Mouse (Mus musculus): Measurements from ENCODE around the gene Ssr1. TPM values are rescaled to one million over a fixed set of nuclear protein-coding genes. Genes with fewer than 3 reads are reported as not detected.

The Ssr1 gene
- polyA plus RNA-seq, 1 experiment from 2014 or later = 143 TPM

DNA sequence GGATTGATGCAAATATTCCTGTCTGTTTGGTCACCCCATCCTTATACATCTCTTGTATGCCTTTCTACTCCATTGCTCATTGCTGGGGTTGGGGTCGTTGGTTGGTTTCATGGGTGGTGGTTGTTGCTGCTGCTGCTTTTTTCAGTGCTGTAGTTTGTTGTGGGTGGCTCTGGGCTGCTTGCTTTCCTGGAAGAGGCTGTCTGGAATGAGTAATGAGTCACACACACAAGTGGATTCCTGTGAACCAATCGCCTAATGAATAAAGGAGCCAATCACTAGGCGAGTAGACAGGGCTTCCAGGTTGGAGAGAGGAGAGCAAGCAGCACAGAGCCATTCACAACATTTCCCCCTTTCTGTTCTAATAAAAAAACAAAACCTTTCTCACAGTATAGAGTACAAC lies 57.7 kb downstream of the Ssr1 start:
- peaks cover 43% of the 10 kb centered on the region for H3K36me3 ChIP-seq (ENCODE audit: control insufficient read depth, insufficient read depth, low read length)
- no peaks in the 10 kb centered on the region for H3K9me3 ChIP-seq (ENCODE audit: control insufficient read depth, low read length)
- ATAC-seq (replicated peaks; ENCODE audit: low FRiP score) = no peak
- no peak overlapping the region for H3K4me2 ChIP-seq
- peaks cover 2% of the 10 kb centered on the region; the same call in 1 of the 2 replicates for H3K4me1 ChIP-seq (replicated peaks; ENCODE audit: control insufficient read depth, insufficient read depth, low read length)
- DNase-seq (ENCODE audit: low spot score) = no peak
- WGBS = 76% methylated on average over 3 of the region's 3 CpGs
- H3K4me3 ChIP-seq (ENCODE audit: low read depth, low read length) = no peak overlapping the region
- H3K27me3 ChIP-seq (replicated peaks; ENCODE audit: control insufficient read depth, insufficient read depth, low read length) = no peaks in the 10 kb centered on the region
- no peak overlapping the region for H3K27ac ChIP-seq (ENCODE audit: low read depth, low read length)
- H3K9ac ChIP-seq (ENCODE audit: low read depth, low read length) = no peak overlapping the region

DNA sequence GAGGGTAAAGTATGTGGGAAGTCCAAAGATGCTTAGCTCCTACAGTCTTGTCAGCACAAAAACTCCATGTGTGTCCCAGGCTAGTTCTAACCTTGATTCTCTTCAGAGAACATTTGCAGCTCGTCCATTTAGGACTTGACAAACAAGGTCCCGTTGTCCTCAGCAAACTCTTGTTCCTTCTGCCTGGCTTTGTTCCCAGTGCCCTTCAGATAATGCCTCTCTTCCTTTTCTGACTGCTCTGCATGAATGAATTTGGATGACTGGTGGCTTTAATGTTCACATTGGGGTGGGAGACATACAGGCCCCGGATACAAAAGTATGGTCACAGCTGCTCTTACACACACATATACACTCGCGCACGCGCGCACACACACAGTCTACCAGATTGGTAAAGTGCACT lies 59.1 kb downstream of the Ssr1 start:
- ATAC-seq (replicated peaks; ENCODE audit: low FRiP score) (no peak), DNase-seq (ENCODE audit: low spot score) (no peak)
- Histone ChIP-seq H3K27me3 (replicated peaks; ENCODE audit: control insufficient read depth, insufficient read depth, low read length) (no peaks in the 10 kb centered on the region), H3K4me2 (no peak overlapping the region), H3K4me1 (replicated peaks; ENCODE audit: control insufficient read depth, insufficient read depth, low read length) (no peaks in the 10 kb centered on the region), H3K9ac (ENCODE audit: low read depth, low read length) (no peak overlapping the region), H3K9me3 (ENCODE audit: control insufficient read depth, low read length) (no peaks in the 10 kb centered on the region), H3K27ac (ENCODE audit: low read depth, low read length) (no peak overlapping the region), H3K4me3 (ENCODE audit: low read depth, low read length) (no peak overlapping the region), H3K36me3 (ENCODE audit: control insufficient read depth, insufficient read depth, low read length) (peaks cover 57% of the 10 kb centered on the region)
- 91% methylated on average over 8 of the region's 8 CpGs for WGBS

DNA sequence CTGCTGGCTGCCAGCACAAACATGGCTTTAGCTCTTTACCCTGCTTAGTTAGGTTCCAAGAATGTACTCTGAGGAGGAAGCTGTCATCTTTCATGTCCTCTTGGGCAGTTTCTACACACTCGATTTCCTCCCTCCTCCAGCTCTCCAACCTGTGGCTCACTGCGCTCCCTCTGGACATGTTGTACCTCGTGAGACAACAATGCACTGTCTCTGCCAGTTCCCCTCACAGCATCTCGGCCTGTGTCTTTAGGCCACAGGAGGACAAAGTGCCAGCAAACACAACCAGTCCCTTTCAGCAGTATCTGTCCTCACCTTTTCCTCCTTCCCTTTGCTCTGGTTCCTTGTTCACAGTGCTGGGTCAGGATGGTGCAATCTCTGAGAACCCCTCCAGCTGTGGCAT lies 59.9 kb downstream of the Ssr1 start:
- H3K36me3 ChIP-seq (ENCODE audit: control insufficient read depth, insufficient read depth, low read length) = peaks cover 66% of the 10 kb centered on the region

DNA sequence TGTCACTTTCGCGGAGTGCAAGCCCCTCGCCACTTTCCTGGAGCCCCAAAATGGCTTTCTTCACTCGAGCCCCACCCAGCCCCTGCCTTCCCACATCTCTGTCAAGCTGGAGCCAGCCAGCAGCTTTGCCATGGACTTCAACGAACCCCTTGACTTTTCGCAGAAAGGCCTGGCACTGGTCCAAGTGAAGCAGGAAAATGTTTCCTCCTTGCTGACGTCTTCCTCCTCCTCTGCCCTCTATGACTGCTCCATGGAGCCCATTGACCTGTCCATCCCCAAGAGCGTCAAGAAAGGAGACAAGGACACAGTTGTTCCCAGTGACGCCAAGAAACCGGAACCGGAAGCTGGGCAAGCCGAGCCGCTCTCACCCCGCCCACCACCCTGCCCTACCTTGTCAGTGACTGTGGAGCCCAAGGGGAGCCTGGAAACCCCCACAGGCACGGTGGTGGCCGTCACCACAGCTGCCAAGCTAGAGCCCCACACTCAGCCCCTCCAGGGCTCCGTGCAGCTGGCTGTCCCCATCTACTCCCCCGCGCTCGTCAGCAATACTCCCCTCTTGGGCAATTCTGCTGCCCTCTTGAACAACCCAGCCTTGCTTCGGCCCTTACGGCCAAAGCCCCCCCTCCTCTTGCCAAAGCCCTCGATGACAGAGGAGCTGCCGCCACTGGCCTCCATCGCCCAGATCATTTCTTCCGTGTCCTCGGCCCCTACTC lies 62.7 kb downstream of the Ssr1 start:
- H3K4me1 ChIP-seq (replicated peaks; ENCODE audit: control insufficient read depth, insufficient read depth, low read length) = no peaks in the 10 kb centered on the region
- 84% methylated on average over 27 of the region's 27 CpGs for WGBS
- H3K4me3 ChIP-seq (ENCODE audit: low read depth, low read length) = no peak overlapping the region
- H3K36me3 ChIP-seq (ENCODE audit: control insufficient read depth, insufficient read depth, low read length) = peaks cover 70% of the 10 kb centered on the region
- H3K9me3 ChIP-seq (ENCODE audit: control insufficient read depth, low read length) = no peaks in the 10 kb centered on the region
- DNase-seq (ENCODE audit: low spot score) (no peak), ATAC-seq (replicated peaks; ENCODE audit: low FRiP score) (no peak; the same call in 1 of the 2 replicates)
- H3K4me2 ChIP-seq = no peak overlapping the region
- H3K27ac ChIP-seq (ENCODE audit: low read depth, low read length) = no peak overlapping the region
- H3K27me3 ChIP-seq (replicated peaks; ENCODE audit: control insufficient read depth, insufficient read depth, low read length) = no peaks in the 10 kb centered on the region
- H3K9ac ChIP-seq (ENCODE audit: low read depth, low read length) = no peak overlapping the region

More for the DNA sequence above, 59.9 kb downstream of the Ssr1 start:
- ATAC-seq (replicated peaks; ENCODE audit: low FRiP score) (no peak), DNase-seq (ENCODE audit: low spot score) (no peak)
- no peaks in the 10 kb centered on the region for H3K9me3 ChIP-seq (ENCODE audit: control insufficient read depth, low read length)
- H3K4me1 ChIP-seq (replicated peaks; ENCODE audit: control insufficient read depth, insufficient read depth, low read length) = no peaks in the 10 kb centered on the region
- no peak overlapping the region for H3K4me2 ChIP-seq
- H3K9ac ChIP-seq (ENCODE audit: low read depth, low read length) = no peak overlapping the region
- no peaks in the 10 kb centered on the region for H3K27me3 ChIP-seq (replicated peaks; ENCODE audit: control insufficient read depth, insufficient read depth, low read length)
- H3K27ac ChIP-seq (ENCODE audit: low read depth, low read length) = no peak overlapping the region
- no peak overlapping the region for H3K4me3 ChIP-seq (ENCODE audit: low read depth, low read length)
- WGBS = 81% methylated on average over 4 of the region's 4 CpGs

DNA sequence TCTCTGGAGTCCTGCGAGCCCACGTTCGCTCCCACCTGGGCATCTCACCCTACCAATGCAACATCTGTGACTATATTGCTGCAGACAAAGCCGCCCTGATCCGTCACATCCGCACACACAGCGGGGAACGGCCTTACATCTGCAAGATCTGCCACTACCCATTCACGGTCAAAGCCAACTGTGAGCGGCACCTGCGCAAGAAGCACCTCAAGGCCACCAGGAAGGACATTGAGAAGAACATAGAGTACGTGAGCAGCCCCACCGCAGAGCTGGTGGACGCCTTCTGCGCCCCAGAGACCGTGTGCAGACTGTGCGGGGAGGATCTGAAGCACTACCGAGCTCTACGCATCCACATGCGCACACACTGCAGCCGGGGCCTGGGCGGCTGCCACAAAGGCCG lies 63.4 kb downstream of the Ssr1 start:
- H3K27me3 ChIP-seq (replicated peaks; ENCODE audit: control insufficient read depth, insufficient read depth, low read length) = no peaks in the 10 kb centered on the region
- no peak overlapping the region for H3K9ac ChIP-seq (ENCODE audit: low read depth, low read length)
- peaks cover 63% of the 10 kb centered on the region for H3K36me3 ChIP-seq (ENCODE audit: control insufficient read depth, insufficient read depth, low read length)
- no peak overlapping the region for H3K27ac ChIP-seq (ENCODE audit: low read depth, low read length)
- DNase-seq (ENCODE audit: low spot score) = no peak
- WGBS = 96% methylated on average over 23 of the region's 23 CpGs
- ATAC-seq (replicated peaks; ENCODE audit: low FRiP score) = no peak
- H3K4me1 ChIP-seq (replicated peaks; ENCODE audit: control insufficient read depth, insufficient read depth, low read length) = no peaks in the 10 kb centered on the region
- H3K4me3 ChIP-seq (ENCODE audit: low read depth, low read length) = no peak overlapping the region
- H3K9me3 ChIP-seq (ENCODE audit: control insufficient read depth, low read length) = no peaks in the 10 kb centered on the region
- H3K4me2 ChIP-seq = no peak overlapping the region

DNA sequence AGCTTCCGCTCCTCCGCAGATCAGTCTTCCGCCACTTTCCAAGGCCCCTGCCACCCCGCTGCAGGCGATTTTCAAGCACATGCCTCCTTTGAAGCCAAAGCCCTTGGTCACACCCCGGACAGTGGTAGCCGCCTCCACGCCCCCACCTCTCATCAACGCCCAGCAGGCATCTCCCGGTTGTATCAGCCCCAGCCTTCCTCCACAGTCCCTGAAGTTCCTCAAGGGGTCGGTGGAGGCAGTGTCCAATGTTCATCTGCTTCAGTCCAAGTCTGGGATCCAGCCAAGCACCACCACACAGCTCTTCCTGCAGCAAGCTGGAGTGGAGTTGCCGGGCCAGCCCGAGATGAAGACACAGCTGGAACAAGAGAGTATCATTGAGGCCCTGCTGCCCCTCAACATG lies 63.9 kb downstream of the Ssr1 start:
- Histone ChIP-seq H3K36me3 (ENCODE audit: control insufficient read depth, insufficient read depth, low read length) (peaks cover 60% of the 10 kb centered on the region), H3K27ac (ENCODE audit: low read depth, low read length) (no peak overlapping the region), H3K4me2 (no peak overlapping the region), H3K27me3 (replicated peaks; ENCODE audit: control insufficient read depth, insufficient read depth, low read length) (no peaks in the 10 kb centered on the region), H3K9me3 (ENCODE audit: control insufficient read depth, low read length) (no peaks in the 10 kb centered on the region), H3K4me1 (replicated peaks; ENCODE audit: control insufficient read depth, insufficient read depth, low read length) (no peaks in the 10 kb centered on the region), H3K4me3 (ENCODE audit: low read depth, low read length) (no peak overlapping the region), H3K9ac (ENCODE audit: low read depth, low read length) (no peak overlapping the region)
- no peak for ATAC-seq (replicated peaks; ENCODE audit: low FRiP score)
- DNase-seq (ENCODE audit: low spot score) = no peak
- WGBS = 89% methylated on average over 13 of the region's 13 CpGs

DNA sequence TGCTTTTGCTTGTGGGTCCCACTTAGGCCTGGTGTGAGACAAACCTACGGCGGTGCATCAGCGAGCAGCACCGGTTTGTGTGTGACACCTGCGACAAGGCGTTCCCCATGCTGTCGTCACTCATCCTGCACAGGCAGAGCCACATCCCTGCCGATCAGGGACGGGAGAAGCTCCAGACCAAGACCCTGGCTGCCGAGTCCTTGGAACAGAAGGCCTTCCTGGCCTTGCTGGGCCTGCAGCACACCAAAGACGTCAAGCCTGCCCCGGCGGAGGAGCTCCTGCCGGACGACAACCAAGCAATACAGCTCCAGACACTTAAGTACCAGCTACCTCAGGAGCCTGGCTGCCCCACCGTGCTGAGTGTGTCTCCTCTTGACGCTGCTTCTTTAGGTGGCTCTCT lies 64.5 kb downstream of the Ssr1 start:
- no peak for DNase-seq (ENCODE audit: low spot score)
- H3K36me3 ChIP-seq (ENCODE audit: control insufficient read depth, insufficient read depth, low read length) = peaks cover 60% of the 10 kb centered on the region
- ATAC-seq (replicated peaks; ENCODE audit: low FRiP score) = no peak

DNA sequence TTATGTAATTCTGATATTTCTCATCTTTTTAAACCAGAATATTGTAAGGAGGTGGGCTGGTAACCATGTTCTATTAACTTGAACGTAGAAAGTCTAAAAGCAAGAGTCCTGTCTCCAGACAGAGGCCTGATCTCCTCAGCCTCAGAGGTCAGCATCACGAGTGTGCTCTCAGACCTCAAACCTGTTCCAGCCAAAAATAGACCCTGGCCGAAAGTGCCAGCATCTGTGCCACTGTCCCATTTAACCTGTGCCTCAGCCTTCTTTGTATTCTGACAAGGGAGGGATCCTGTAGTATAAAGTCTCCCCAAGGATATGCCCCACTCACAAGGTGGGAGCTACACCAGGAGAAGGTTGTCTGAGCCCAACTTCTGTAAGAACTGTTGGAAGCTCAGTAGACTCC lies 67.6 kb downstream of the Ssr1 start:
- Histone ChIP-seq H3K9ac (ENCODE audit: low read depth, low read length) (no peak overlapping the region), H3K27me3 (replicated peaks; ENCODE audit: control insufficient read depth, insufficient read depth, low read length) (no peaks in the 10 kb centered on the region), H3K4me3 (ENCODE audit: low read depth, low read length) (no peak overlapping the region), H3K27ac (ENCODE audit: low read depth, low read length) (no peak overlapping the region), H3K9me3 (ENCODE audit: control insufficient read depth, low read length) (no peaks in the 10 kb centered on the region), H3K4me2 (no peak overlapping the region), H3K4me1 (replicated peaks; ENCODE audit: control insufficient read depth, insufficient read depth, low read length) (no peaks in the 10 kb centered on the region), H3K36me3 (ENCODE audit: control insufficient read depth, insufficient read depth, low read length) (peaks cover 42% of the 10 kb centered on the region)
- 83% methylated on average over 3 of the region's 3 CpGs for WGBS
- ATAC-seq (replicated peaks; ENCODE audit: low FRiP score) (no peak), DNase-seq (ENCODE audit: low spot score) (no peak)

More for the DNA sequence above, 64.5 kb downstream of the Ssr1 start:
- H3K27ac ChIP-seq (ENCODE audit: low read depth, low read length) = no peak overlapping the region
- no peaks in the 10 kb centered on the region for H3K9me3 ChIP-seq (ENCODE audit: control insufficient read depth, low read length)
- no peaks in the 10 kb centered on the region for H3K27me3 ChIP-seq (replicated peaks; ENCODE audit: control insufficient read depth, insufficient read depth, low read length)
- H3K4me3 ChIP-seq (ENCODE audit: low read depth, low read length) = no peak overlapping the region
- 92% methylated on average over 17 of the region's 17 CpGs for WGBS
- no peak overlapping the region for H3K4me2 ChIP-seq
- H3K4me1 ChIP-seq (replicated peaks; ENCODE audit: control insufficient read depth, insufficient read depth, low read length) = no peaks in the 10 kb centered on the region
- H3K9ac ChIP-seq (ENCODE audit: low read depth, low read length) = no peak overlapping the region

DNA sequence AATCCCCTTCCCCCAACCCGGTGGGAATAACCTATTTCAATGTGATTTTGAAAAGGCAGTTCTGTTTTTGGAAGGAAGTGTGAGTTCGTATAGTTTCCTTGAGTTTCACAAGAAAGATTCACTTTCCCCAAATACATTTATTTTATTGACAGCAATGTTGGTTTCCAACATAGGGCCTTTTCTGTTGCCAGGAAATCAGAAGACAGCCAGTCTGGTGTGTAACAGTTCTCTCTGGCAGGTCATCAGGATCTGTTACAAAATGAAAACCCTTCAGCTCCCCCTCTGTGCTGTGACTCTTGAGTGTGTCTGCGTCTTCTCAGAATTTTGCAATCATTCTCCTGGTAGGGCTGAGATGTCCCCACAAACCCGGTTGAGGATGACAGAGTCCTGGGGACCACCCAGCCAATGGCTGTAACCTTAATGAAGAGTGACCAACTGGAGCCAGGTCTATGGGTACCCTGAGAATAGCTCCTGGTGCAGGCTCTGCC lies 69.5 kb downstream of the Ssr1 start:
- H3K9me3 ChIP-seq (ENCODE audit: control insufficient read depth, low read length) = no peaks in the 10 kb centered on the region
- peaks cover 30% of the 10 kb centered on the region; the same call in 1 of the 2 replicates for H3K36me3 ChIP-seq (ENCODE audit: control insufficient read depth, insufficient read depth, low read length)
- no peaks in the 10 kb centered on the region for H3K27me3 ChIP-seq (replicated peaks; ENCODE audit: control insufficient read depth, insufficient read depth, low read length)
- ATAC-seq (replicated peaks; ENCODE audit: low FRiP score) = no peak
- no peak overlapping the region for H3K9ac ChIP-seq (ENCODE audit: low read depth, low read length)
- DNase-seq (ENCODE audit: low spot score) = no peak
- H3K4me3 ChIP-seq (ENCODE audit: low read depth, low read length) = no peak overlapping the region
- 74% methylated on average over 4 of the region's 4 CpGs for WGBS
- no peaks in the 10 kb centered on the region for H3K4me1 ChIP-seq (replicated peaks; ENCODE audit: control insufficient read depth, insufficient read depth, low read length)
- H3K4me2 ChIP-seq = no peak overlapping the region
- no peak overlapping the region for H3K27ac ChIP-seq (ENCODE audit: low read depth, low read length)
